Comparison of ENCODE assay signal across 10 mouse cellular contexts in genomic region chr13:111532178-111532948, GRCm38 (mm10). TPM values are rescaled to one million over a fixed set of nuclear protein-coding genes. Genes with fewer than 3 reads are reported as not detected.
DNase-seq lines count a peak whose midpoint lies in the region; ATAC-seq lines count a peak whose summit lies in the region.
"Had no signal": no experiment of that assay in that cellular context is flagged by ENCODE, and none has a peak within 500 bp of the region (broad histone marks: within the 10 kb centered on the region; RNA-seq: fewer than 3 reads in every experiment).

No protein-coding gene starts in this region.

- H3K4me1 ChIP-seq in liver, embryonic 16.5 days (ENCODE audit: control insufficient read depth, low read depth, low read length), result no peaks in the 10 kb centered on the region; the same call in 1 of the 2 replicates
- H3K4me1 ChIP-seq in liver, embryonic 11.5 days (replicated peaks; ENCODE audit: control insufficient read depth, insufficient read depth, low read length), result no peaks in the 10 kb centered on the region
- H3K4me1 ChIP-seq: heart, embryonic 15.5 days had no signal

- H3K4me2 ChIP-seq in liver, embryonic 16.5 days (ENCODE audit: low read depth, low read length), result no peak overlapping the region
- no peak overlapping the region for H3K4me2 ChIP-seq in liver, embryonic 11.5 days
- H3K4me2 ChIP-seq: heart, embryonic 15.5 days had no signal

- no peaks in the 10 kb centered on the region for H3K27me3 ChIP-seq in liver, embryonic 16.5 days (ENCODE audit: control insufficient read depth, insufficient read depth, low read depth, low read length)
- H3K27me3 ChIP-seq in liver, embryonic 11.5 days (replicated peaks; ENCODE audit: control insufficient read depth, insufficient read depth, low read length), result no peaks in the 10 kb centered on the region
- H3K27me3 ChIP-seq in splenic B cell, adult 2 months (ENCODE audit: control insufficient read depth, insufficient read depth, low read length, poor library complexity, severe bottlenecking), result no peaks in the 10 kb centered on the region
- H3K27me3 ChIP-seq: heart, embryonic 15.5 days had no signal

- H3K9ac ChIP-seq in liver, embryonic 16.5 days (ENCODE audit: low read depth, low read length), result no peak overlapping the region
- no peak overlapping the region for H3K9ac ChIP-seq in liver, embryonic 11.5 days (ENCODE audit: low read depth, low read length)
- H3K9ac ChIP-seq: heart, embryonic 15.5 days had no signal

- H3K4me3 ChIP-seq in liver, embryonic 16.5 days (ENCODE audit: low read depth, low read length), result no peak overlapping the region
- no peak overlapping the region for H3K4me3 ChIP-seq in liver, embryonic 11.5 days (ENCODE audit: low read depth, low read length)
- H3K4me3 ChIP-seq: heart, embryonic 15.5 days had no signal

- WGBS in liver, embryonic 16.5 days (ENCODE audit: insufficient replicate concordance), result 81% methylated on average over 16 of the region's 16 CpGs
- WGBS in liver, embryonic 11.5 days, result 87% methylated on average over 16 of the region's 16 CpGs

- DNase-seq in adrenal gland, adult (ENCODE audit: inconsistent age in 2 of 2, low spot score in 1 of 2), result peak; percentile 25 to 72
- no peak for DNase-seq in adrenal gland, postnatal 4 days (ENCODE audit: low spot score in 2 of 2)
- DNase-seq in liver, embryonic 11.5 days (ENCODE audit: low spot score), result no peak
- peak; percentile 12 to 29 for DNase-seq in adrenal gland, postnatal 36 days
- peak; percentile 62 for DNase-seq in splenic B cell, adult 2 months (ENCODE audit: low read depth, low spot score)
- no peak for DNase-seq in frontal cortex, postnatal 10 days (ENCODE audit: low spot score in 2 of 2)
- no peak for DNase-seq in kidney, postnatal 25 days
- DNase-seq: retina, postnatal 1 day had no signal

- no peaks in the 10 kb centered on the region for H3K36me3 ChIP-seq in liver, embryonic 16.5 days (ENCODE audit: control insufficient read depth, insufficient read depth)
- H3K36me3 ChIP-seq in liver, embryonic 11.5 days (ENCODE audit: control insufficient read depth, insufficient read depth, low read length), result no peaks in the 10 kb centered on the region
- H3K36me3 ChIP-seq in splenic B cell, adult 2 months (ENCODE audit: control insufficient read depth, insufficient read depth, low read length, poor library complexity, severe bottlenecking), result no peaks in the 10 kb centered on the region
- H3K36me3 ChIP-seq: heart, embryonic 15.5 days had no signal

- H3K27ac ChIP-seq in liver, embryonic 16.5 days (ENCODE audit: low read length), result no peak overlapping the region
- H3K27ac ChIP-seq in liver, embryonic 11.5 days (ENCODE audit: low read depth, low read length), result no peak overlapping the region
- H3K27ac ChIP-seq: heart, embryonic 15.5 days had no signal

- 0 out of 2 replicates have a peak, but pooled peaks have one; percentile 32 for ATAC-seq in liver, embryonic 16.5 days (ENCODE audit: low read depth)
- no peak for ATAC-seq in liver, embryonic 11.5 days (replicated peaks; ENCODE audit: low FRiP score)

- no peaks in the 10 kb centered on the region for H3K9me3 ChIP-seq in liver, embryonic 16.5 days (replicated peaks; ENCODE audit: control insufficient read depth, low read length)
- no peaks in the 10 kb centered on the region for H3K9me3 ChIP-seq in liver, embryonic 11.5 days (ENCODE audit: control insufficient read depth, low read length)
- H3K9me3 ChIP-seq: heart, embryonic 15.5 days had no signal

RNA-seq across cellular contexts. Expression of gene Gm49496, which starts 17.4 kb away (rescaled TPM):
- total RNA-seq in adrenal gland, postnatal 4 days (2021), result under 1 TPM in 1 of 2 experiments, not detected in 1; 0.31 TPM
- not detected in 2 replicates for polyA plus RNA-seq in liver, embryonic 16.5 days (2015; fragmentation: Nextera tagmentation; extraction: Ambion mirVana)
- not detected in 2 replicates for polyA plus RNA-seq in liver, embryonic 11.5 days (2014; fragmentation: Nextera tagmentation; extraction: Ambion mirVana)
- not detected for total RNA-seq in adrenal gland, postnatal 36 days (2021)
- polyA plus RNA-seq: heart, embryonic 15.5 days had no signal

RNA-seq across cellular contexts. Expression of gene Gpbp1, which starts 42.5 kb away (rescaled TPM):
- 10 to 100 TPM; 84.3 to 88.1 TPM for total RNA-seq in adrenal gland, postnatal 4 days (2021)
- polyA plus RNA-seq in liver, embryonic 16.5 days (2015; fragmentation: Nextera tagmentation; extraction: Ambion mirVana), result 35.2 and 37.1 TPM in 2 replicates
- polyA plus RNA-seq in liver, embryonic 11.5 days (2014; fragmentation: Nextera tagmentation; extraction: Ambion mirVana), result 76.1 and 79.0 TPM in 2 replicates
- 10 to 100 TPM; 78.1 to 95.5 TPM for total RNA-seq in adrenal gland, postnatal 36 days (2021)

Comparison
In these comparisons a context has a peak if more than half of its experiments do, and no peak if none do; other contexts are left out.
1. DNase-seq: peak in adrenal gland, adult (2 of 2), adrenal gland, postnatal 36 days (2 of 2) and splenic B cell, adult 2 months (single experiment); none in adrenal gland, postnatal 4 days (0 of 2), liver, embryonic 11.5 days (single experiment), frontal cortex, postnatal 10 days (0 of 2) and kidney, postnatal 25 days (0 of 2).